Mouse (Mus musculus) CD4-positive, CD25-positive, alpha-beta regulatory T cell, adult 2 months (primary cell): ENCODE measurements around the gene Smr2.
"Not testable (repeated sequence)": the region's sequence is repeated elsewhere in the genome, so short reads cannot be mapped to it uniquely, and the experiment has no call there.

Source experiments
- DNase-seq: peaks from one replicate; pipeline ENCODE4 v3.0.0-alpha.2; 2012; ENCODE audit warnings: low read depth, low spot score

The Smr2 gene

GRCm38 (mm10) chr5:88086256-88086655, at the start of gene Smr2:
Smr2 (plus strand) TSS chr5:88086556.
- not testable (repeated sequence) for DNase-seq

GRCm38 (mm10) chr5:88111430-88111829, 25.1 kb downstream of the Smr2 start, which contains the start of gene Gm11116:
Gm11116 (minus strand) TSS chr5:88111530.
- DNase-seq = no peak

- DNase-seq = no peak
Observed at GRCm38 (mm10) chr5:88153999-88154398, 67.6 kb downstream of the Smr2 start, which contains the start of gene Gm11115. Gm11115 (minus strand) TSS chr5:88154099.
